Mouse (Mus musculus) G1E (cell line): ENCODE results near the gene Ubr4. TPM values are rescaled to one million over a fixed set of nuclear protein-coding genes. Genes with fewer than 3 reads are reported as not detected.
A peak's percentile ranks its signal among the peaks of the same experiment; 100 is the strongest.

Experiments
- ATAC-seq: 2 replicates; pipeline ENCODE4 v1.8.0; 2016; ENCODE audit warnings: mild to moderate bottlenecking; ENCODE audit not compliant: insufficient number of reproducible peaks, poor library complexity, low FRiP score, severe bottlenecking; ENCODE audit errors: extremely low read depth
- DNase-seq: peaks from one replicate; pipeline ENCODE4 v3.0.0; 2012; ENCODE audit warnings: low spot score
- H3K27me3 ChIP-seq: 2 replicates; pipeline ENCODE4 v1.6.1; 2012; ENCODE audit warnings: mild to moderate bottlenecking, low read length, inconsistent platforms; ENCODE audit not compliant: insufficient read depth
- H3K36me3 ChIP-seq: replicated peaks from 2 replicates; pipeline ENCODE3; 2012; ENCODE audit warnings: mild to moderate bottlenecking, inconsistent platforms
- H3K4me1 ChIP-seq: 2 replicates; pipeline ENCODE4 v1.6.1; 2012; ENCODE audit warnings: low read depth, low read length, inconsistent platforms, mixed read lengths; ENCODE audit not compliant: insufficient read depth
- H3K4me3 ChIP-seq: 2 replicates; pipeline ENCODE4 v1.5.1; 2012; ENCODE audit warnings: low read depth, mild to moderate bottlenecking, inconsistent platforms, low read length, moderate library complexity, mixed read lengths
- H3K9me3 ChIP-seq: replicated peaks from 2 replicates; pipeline ENCODE4 v1.6.1; 2012; ENCODE audit warnings: inconsistent platforms
- CTCF ChIP-seq: IDR thresholded peaks from 2 replicates; pipeline ENCODE4 v1.5.1; 2012; ENCODE audit warnings: low read depth, low read length, inconsistent platforms, mixed read lengths
- GATA1 ChIP-seq: IDR thresholded peaks from 2 replicates; pipeline ENCODE4 v1.6.1; 2012; ENCODE audit warnings: borderline replicate concordance, low read length, inconsistent platforms, mixed read lengths
- GATA2 ChIP-seq: IDR thresholded peaks from 2 replicates; pipeline ENCODE4 v1.6.1; 2012; ENCODE audit warnings: low read depth, low read length, inconsistent platforms, borderline replicate concordance
- POLR2AphosphoS5 ChIP-seq: IDR thresholded peaks from 2 replicates; pipeline ENCODE4 v1.6.1; 2012; ENCODE audit warnings: low read depth, low read length, inconsistent platforms; ENCODE audit not compliant: insufficient replicate concordance
- TAL1 ChIP-seq: conservative IDR thresholded peaks from 2 replicates; pipeline ENCODE4 v1.6.1; 2012; ENCODE audit warnings: low read depth, low read length, inconsistent platforms, mixed read lengths
- polyA plus RNA-seq: library from polyadenylated mRNA; stranded (reverse); fragments of >175 nt; gene quantifications from 2 replicates; pipeline ENCODE4 v1.2.3, GENCODE M21; 2012
- total RNA-seq, 2 experiments: library from RNA; stranded (forward) in 1 of 2; stranded (reverse) in 1 of 2; fragments of 200-1000 nt in 1 of 2; fragments of >200 nt in 1 of 2; fragmentation: Nextera tagmentation in 1 of 2; gene quantifications; 2 replicates each; pipeline ENCODE4 v1.2.3; 2014 to 2017

Gene Ubr4
- total and polyA plus RNA-seq, 3 experiments: 62.2 to 393 (median 132) TPM

GRCm38 (mm10) chr4:139492258-139492833 is 139.9 kb downstream of the Ubr4 start:
- Histone ChIP-seq H3K4me1 (peaks cover 21% of the 10 kb centered on the region), H3K4me3 (no peak overlapping the region), H3K9me3 (no peaks in the 10 kb centered on the region), H3K36me3 (peaks cover 60% of the 10 kb centered on the region), H3K27me3 (peaks cover 13% of the 10 kb centered on the region; the same call in 1 of the 2 replicates)
- no peak for ATAC-seq
- DNase-seq: no peak
- TF ChIP-seq GATA1 (no peak), TAL1 (no peak), GATA2 (no peak), CTCF (no peak)

- Histone ChIP-seq H3K27me3 (peaks cover 22% of the 10 kb centered on the region; the same call in 1 of the 2 replicates), H3K4me1 (peaks cover 25% of the 10 kb centered on the region), H3K4me3 (no peak overlapping the region), H3K36me3 (peaks cover 49% of the 10 kb centered on the region), H3K9me3 (no peaks in the 10 kb centered on the region)
- ATAC-seq: no peak
- DNase-seq: peak; percentile 42
- TF ChIP-seq GATA2 (no peak), POLR2AphosphoS5 (no peak), TAL1 (no peak), CTCF (no peak), GATA1 (no peak)
Observed at GRCm38 (mm10) chr4:139493227-139494025, 141.0 kb downstream of the Ubr4 start.

- no peak overlapping the region for H3K4me3 ChIP-seq
- peaks cover 40% of the 10 kb centered on the region for H3K27me3 ChIP-seq
- H3K36me3 ChIP-seq: no peaks in the 10 kb centered on the region
- DNase-seq (no peak), ATAC-seq (no peak)
- H3K4me1 ChIP-seq: peaks cover 4% of the 10 kb centered on the region; the same call in 1 of the 2 replicates
- TF ChIP-seq POLR2AphosphoS5 (no peak), GATA2 (no peak), GATA1 (no peak), TAL1 (no peak), CTCF (no peak)
- H3K9me3 ChIP-seq: peaks cover 4% of the 10 kb centered on the region
Observed at GRCm38 (mm10) chr4:139500814-139501213, 148.4 kb downstream of the Ubr4 start.

GRCm38 (mm10) chr4:139501702-139502101 is 149.3 kb downstream of the Ubr4 start:
- peaks cover 4% of the 10 kb centered on the region; the same call in 1 of the 2 replicates for H3K4me1 ChIP-seq
- peaks cover 32% of the 10 kb centered on the region for H3K27me3 ChIP-seq
- TF ChIP-seq TAL1: no peak
- no peak for TF ChIP-seq GATA1
- TF ChIP-seq CTCF: no peak
- no peak for TF ChIP-seq POLR2AphosphoS5
- TF ChIP-seq GATA2: no peak
- DNase-seq (no peak), ATAC-seq (no peak)
- no peaks in the 10 kb centered on the region for H3K36me3 ChIP-seq
- H3K4me3 ChIP-seq: no peak overlapping the region
- H3K9me3 ChIP-seq: peaks cover 8% of the 10 kb centered on the region

- ATAC-seq: no peak
Observed at GRCm38 (mm10) chr4:139503919-139504318, 151.5 kb downstream of the Ubr4 start.

GRCm38 (mm10) chr4:139505716-139506115 is 153.3 kb downstream of the Ubr4 start:
- no peaks in the 10 kb centered on the region for H3K4me1 ChIP-seq
- ATAC-seq (no peak), DNase-seq (no peak)
- no peaks in the 10 kb centered on the region for H3K36me3 ChIP-seq
- TF ChIP-seq GATA2: no peak
- no peak for TF ChIP-seq GATA1
- TF ChIP-seq TAL1: no peak
- no peak for TF ChIP-seq CTCF
- peaks cover 12% of the 10 kb centered on the region for H3K27me3 ChIP-seq
- H3K4me3 ChIP-seq: no peak overlapping the region
- peaks cover 8% of the 10 kb centered on the region for H3K9me3 ChIP-seq

More at GRCm38 (mm10) chr4:139503919-139504318, 151.5 kb downstream of the Ubr4 start:
- no peak for DNase-seq
- Histone ChIP-seq H3K27me3 (peaks cover 26% of the 10 kb centered on the region), H3K4me1 (no peaks in the 10 kb centered on the region), H3K36me3 (no peaks in the 10 kb centered on the region), H3K9me3 (peaks cover 8% of the 10 kb centered on the region), H3K4me3 (no peak overlapping the region)
- no peak for TF ChIP-seq GATA1
- TF ChIP-seq GATA2: no peak
- no peak for TF ChIP-seq CTCF
- no peak for TF ChIP-seq POLR2AphosphoS5
- TF ChIP-seq TAL1: no peak
